ENCODE assay signal across 7 mouse cellular contexts in the genomic region with DNA sequence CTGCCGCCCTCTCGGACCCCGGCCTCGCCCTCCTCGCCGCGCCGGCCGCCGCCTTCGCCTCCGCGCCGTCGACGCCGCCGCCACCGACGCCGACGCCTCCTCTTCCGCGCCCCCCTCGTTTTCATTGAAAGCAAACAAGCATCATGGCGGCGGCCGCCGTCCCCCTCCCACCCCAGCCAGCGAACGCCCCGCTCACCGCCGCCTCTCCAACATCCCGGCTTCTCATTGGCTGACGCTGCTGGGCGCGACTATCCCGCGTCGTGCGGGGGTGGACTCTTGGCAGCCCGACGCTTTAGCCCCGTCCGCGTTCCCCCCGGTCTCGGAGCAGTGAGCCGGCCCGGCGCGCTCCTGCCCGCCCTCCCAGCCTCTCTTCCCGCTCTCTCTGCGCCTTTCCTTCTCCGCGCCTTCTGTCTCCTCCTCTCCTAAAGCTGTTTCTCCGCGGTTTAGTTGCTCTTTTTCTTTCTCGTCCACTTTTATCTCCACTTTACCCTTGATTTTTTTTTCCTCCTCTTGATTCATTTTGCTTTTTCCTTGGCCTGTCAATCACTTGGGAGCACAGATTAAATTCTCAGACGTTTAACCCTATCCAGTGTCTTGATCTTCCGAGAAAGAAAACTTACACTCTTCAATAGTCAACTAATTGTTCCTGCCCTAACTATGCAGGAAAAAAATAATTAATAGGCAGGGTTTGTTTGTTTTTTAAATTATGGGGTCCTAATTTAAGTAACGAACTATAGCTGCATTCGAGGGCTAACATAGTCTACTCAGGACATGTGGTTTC. TPM values are rescaled to one million over a fixed set of nuclear protein-coding genes. Genes with fewer than 3 reads are reported as not detected.
A peak's percentile ranks its signal among the peaks of the same experiment; 100 is the strongest.
DNase-seq lines count a peak whose midpoint lies in the region; ATAC-seq lines count a peak whose summit lies in the region.

A gene (minus strand): TSS at position 169 of the 781 bp plus-strand sequence.

- H3K9me3 ChIP-seq in embryonic facial prominence, embryonic 12.5 days, result no peaks in the 10 kb centered on the region
- H3K9me3 ChIP-seq in limb, embryonic 11.5 days (ENCODE audit: control insufficient read depth, low read length), result no peaks in the 10 kb centered on the region
- H3K9me3 ChIP-seq in midbrain, embryonic 14.5 days (ENCODE audit: control insufficient read depth, low read length), result no peaks in the 10 kb centered on the region

- DNase-seq in adrenal gland, postnatal 25 days, result peak; percentile 98
- peak; percentile 100 for DNase-seq in heart, adult 11 months
- peak; percentile 96 for DNase-seq in kidney, adult 18-20 months
- DNase-seq in limb, embryonic 11.5 days (ENCODE audit: low spot score), result peak; percentile 100
- DNase-seq in midbrain, embryonic 14.5 days, result peak; percentile 99
- peak; percentile 95 to 97 for DNase-seq in spleen, adult 18-20 months

- WGBS in embryonic facial prominence, embryonic 12.5 days, result 1% methylated on average over 65 of the region's 65 CpGs
- WGBS in limb, embryonic 11.5 days, result under 1% methylated on average over 61 of the region's 65 CpGs
- WGBS in midbrain, embryonic 14.5 days, result 1% methylated on average over 64 of the region's 65 CpGs

- peaks cover 3% of the 10 kb centered on the region; the same call in 1 of the 2 replicates for H3K36me3 ChIP-seq in embryonic facial prominence, embryonic 12.5 days
- H3K36me3 ChIP-seq in limb, embryonic 11.5 days (ENCODE audit: control insufficient read depth, insufficient read depth, low read length), result no peaks in the 10 kb centered on the region
- H3K36me3 ChIP-seq in midbrain, embryonic 14.5 days (ENCODE audit: control insufficient read depth, insufficient read depth, low read length), result no peaks in the 10 kb centered on the region

- H3K9ac ChIP-seq in embryonic facial prominence, embryonic 12.5 days, result peak within 1 kb of the TSS; percentile 99
- H3K9ac ChIP-seq in limb, embryonic 11.5 days (ENCODE audit: low read length), result peak within 1 kb of the TSS; percentile 99
- peak within 1 kb of the TSS; percentile 98 for H3K9ac ChIP-seq in midbrain, embryonic 14.5 days (replicated peaks; ENCODE audit: low read length)

- ATAC-seq in embryonic facial prominence, embryonic 12.5 days (ENCODE audit: insufficient number of reproducible peaks, insufficient read depth, low FRiP score, low TSS enrichment), result peak; percentile 95
- peak; percentile 96 for ATAC-seq in limb, embryonic 11.5 days (ENCODE audit: insufficient number of reproducible peaks, low FRiP score, low TSS enrichment, low read depth)
- ATAC-seq in midbrain, embryonic 14.5 days (ENCODE audit: low FRiP score, low TSS enrichment), result peak; percentile 97

- H3K4me3 ChIP-seq in embryonic facial prominence, embryonic 12.5 days, result peak within 1 kb of the TSS; percentile 95
- H3K4me3 ChIP-seq in limb, embryonic 11.5 days (ENCODE audit: low read depth, low read length), result peak within 1 kb of the TSS; percentile 97
- peak within 1 kb of the TSS; percentile 98 for H3K4me3 ChIP-seq in midbrain, embryonic 14.5 days (replicated peaks; ENCODE audit: low read depth, low read length)

- peak within 1 kb of the TSS; percentile 71 for H3K4me2 ChIP-seq in embryonic facial prominence, embryonic 12.5 days (replicated peaks)
- H3K4me2 ChIP-seq in limb, embryonic 11.5 days (ENCODE audit: low read depth, severe bottlenecking), result peak within 1 kb of the TSS; percentile 72
- peak within 1 kb of the TSS; percentile 72 for H3K4me2 ChIP-seq in midbrain, embryonic 14.5 days (ENCODE audit: low read length)

- peak within 1 kb of the TSS; percentile 96 for H3K27ac ChIP-seq in embryonic facial prominence, embryonic 12.5 days
- H3K27ac ChIP-seq in limb, embryonic 11.5 days (replicated peaks; ENCODE audit: low read depth, low read length), result peak within 1 kb of the TSS; percentile 82
- H3K27ac ChIP-seq in midbrain, embryonic 14.5 days (replicated peaks; ENCODE audit: low read depth, low read length), result peak within 1 kb of the TSS; percentile 97

- peaks cover 19% of the 10 kb centered on the region; the same call in 1 of the 2 replicates for H3K4me1 ChIP-seq in embryonic facial prominence, embryonic 12.5 days
- H3K4me1 ChIP-seq in limb, embryonic 11.5 days (ENCODE audit: control insufficient read depth, insufficient read depth, low read length), result peaks cover 11% of the 10 kb centered on the region; the same call in 1 of the 2 replicates
- peaks cover 30% of the 10 kb centered on the region for H3K4me1 ChIP-seq in midbrain, embryonic 14.5 days (ENCODE audit: control insufficient read depth, insufficient read depth, low read length)

- H3K27me3 ChIP-seq in embryonic facial prominence, embryonic 12.5 days, result no peaks in the 10 kb centered on the region
- H3K27me3 ChIP-seq in limb, embryonic 11.5 days (ENCODE audit: control insufficient read depth, insufficient read depth, low read length), result no peaks in the 10 kb centered on the region
- no peaks in the 10 kb centered on the region for H3K27me3 ChIP-seq in midbrain, embryonic 14.5 days (ENCODE audit: control insufficient read depth, insufficient read depth, low read length)

RNA-seq across cellular contexts. Expression of the gene that starts here (rescaled TPM):
- total RNA-seq in adrenal gland, postnatal 25 days (2021), result 53.0 and 58.6 TPM in 2 replicates
- polyA plus RNA-seq in embryonic facial prominence, embryonic 12.5 days (2016; fragmentation: Nextera tagmentation; extraction: Ambion mirVana), result 85.9 and 90.0 TPM in 2 replicates
- polyA plus RNA-seq in limb, embryonic 11.5 days (2014; fragmentation: Nextera tagmentation; extraction: Ambion mirVana), result 51.5 and 53.9 TPM in 2 replicates
- polyA plus RNA-seq in midbrain, embryonic 14.5 days (2014; fragmentation: Nextera tagmentation; extraction: Ambion mirVana), result 55.9 and 57.6 TPM in 2 replicates

Comparison
In these comparisons a context has a peak if more than half of its experiments do, and no peak if none do; other contexts are left out.
1. Peak in every context shown above with its lines: DNase-seq, ATAC-seq, H3K4me3 ChIP-seq and H3K27ac ChIP-seq.